Mouse (Mus musculus): ENCODE data around the gene Serinc5.
"Not testable (repeated sequence)": the region's sequence is repeated elsewhere in the genome, so short reads cannot be mapped to it uniquely, and the experiment has no call there.

Gene Serinc5

GRCm38 (mm10) chr13:92610311-92611221 is at the start of gene Serinc5:
Gene Serinc5, plus strand, starts transcription at chr13:92611091.
- peak; percentile 91 for DNase-seq (ENCODE audit: low read depth, low spot score)

- no peak for DNase-seq (ENCODE audit: low read depth, low spot score)
These were observed 34.8 kb upstream of the Serinc5 start, which contains the start of gene Spz1 for GRCm38 (mm10) chr13:92576072-92576471. Gene Spz1, minus strand, starts transcription at chr13:92576172.

DNA sequence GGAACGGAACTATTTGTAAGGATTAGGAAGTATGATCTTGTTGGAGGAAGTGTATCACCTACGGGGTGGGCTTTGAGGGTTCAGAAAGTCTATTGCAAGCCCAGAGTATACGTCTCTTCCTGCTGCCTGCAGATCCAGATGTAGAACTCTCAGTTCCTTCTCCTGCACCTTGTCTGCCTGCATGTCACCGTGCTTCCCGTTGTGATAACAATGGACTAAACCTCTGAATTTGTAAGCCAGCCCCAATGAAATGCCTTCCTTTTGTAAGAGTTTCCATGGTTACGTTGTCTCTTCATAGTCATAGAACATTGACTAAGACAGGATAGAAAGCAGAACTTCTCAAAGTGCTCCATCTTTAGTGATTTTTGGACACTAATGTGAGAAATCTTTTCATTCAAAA is 34.2 kb upstream of the Serinc5 start:
- no peak for DNase-seq (ENCODE audit: low read depth, low spot score)

- DNase-seq (ENCODE audit: low read depth, low spot score): no peak
These were observed 32.7 kb upstream of the Serinc5 start for GRCm38 (mm10) chr13:92578210-92578609.

DNA sequence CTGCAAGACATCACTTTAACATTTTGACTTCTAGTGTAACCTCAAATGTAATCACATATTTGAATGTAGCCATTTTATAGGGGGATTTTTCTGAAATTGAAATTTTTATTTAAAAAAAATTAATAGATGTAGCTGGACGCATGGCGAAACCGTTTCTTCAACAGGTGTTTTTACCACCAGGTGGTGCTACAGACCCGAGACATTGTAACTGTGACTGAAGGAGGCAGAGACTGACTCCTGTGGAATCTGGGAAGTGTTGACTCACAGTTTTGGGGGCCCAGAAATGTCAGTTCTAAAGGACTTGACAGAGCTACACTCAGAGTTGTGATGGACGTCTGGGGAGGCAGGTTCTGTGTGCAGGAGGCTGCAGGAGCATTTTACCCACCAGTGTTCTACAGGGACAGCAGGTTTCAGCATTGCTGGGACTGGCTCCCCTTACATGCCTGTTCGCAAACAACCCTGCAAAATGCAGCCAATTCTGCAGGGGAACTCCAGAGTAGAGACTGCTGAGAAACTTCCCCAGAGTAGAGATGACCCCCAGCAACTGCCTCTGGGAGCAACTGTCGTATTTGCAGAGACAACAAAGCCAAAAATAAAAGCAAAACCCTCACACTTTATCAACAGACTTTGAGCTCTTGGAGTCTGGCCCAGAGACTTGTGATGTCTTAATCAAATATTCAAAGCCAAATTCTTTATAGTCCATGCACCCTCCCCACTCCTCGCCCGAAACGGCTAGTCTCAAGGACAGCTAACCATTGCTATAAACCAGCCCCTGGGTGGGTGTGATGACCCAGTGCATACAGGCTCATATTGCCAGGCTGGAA is 30.5 kb upstream of the Serinc5 start:
- peak; percentile 48 for DNase-seq (ENCODE audit: low read depth, low spot score)

GRCm38 (mm10) chr13:92584094-92584717 is 26.7 kb upstream of the Serinc5 start:
- no peak for DNase-seq (ENCODE audit: low read depth, low spot score)

DNA sequence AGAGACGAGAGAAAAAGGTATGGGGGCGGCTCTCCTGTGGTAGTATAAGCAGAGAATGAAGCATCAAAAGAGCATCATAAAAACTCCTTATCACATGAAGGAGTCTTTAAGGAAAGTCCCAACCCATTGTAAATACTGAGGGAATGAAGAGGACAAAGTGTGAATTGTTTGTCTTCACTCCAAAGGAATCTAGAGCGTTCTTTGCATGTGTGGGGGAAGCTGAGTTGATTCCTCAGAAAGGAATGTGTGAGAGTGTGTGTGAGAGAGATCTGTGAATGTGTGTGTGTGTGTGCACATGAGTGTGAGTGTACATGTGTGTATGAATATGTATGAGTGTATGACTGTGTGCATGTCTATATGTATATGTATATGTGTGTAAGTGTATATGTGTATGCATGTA is 22.2 kb upstream of the Serinc5 start:
- no peak for DNase-seq (ENCODE audit: low read depth, low spot score)

DNA sequence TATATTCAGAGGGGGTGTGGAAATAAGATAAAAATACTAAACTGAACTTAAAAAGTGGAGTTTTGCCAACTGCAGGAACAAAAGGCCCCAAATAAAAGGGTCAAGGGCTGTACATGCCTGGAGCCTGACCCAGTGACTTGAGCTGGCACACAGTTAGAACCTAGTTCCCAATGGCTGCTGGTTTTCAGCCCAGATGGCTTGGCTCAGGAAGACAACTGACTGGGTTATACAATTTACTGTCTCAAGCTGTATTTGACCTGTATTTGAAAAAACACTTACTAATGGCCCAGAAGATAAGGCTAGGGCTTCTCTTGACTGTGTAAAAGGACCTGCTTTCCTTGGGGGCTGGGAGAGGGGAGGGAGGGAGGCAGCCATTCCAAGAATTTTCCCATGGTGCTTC is 21.6 kb upstream of the Serinc5 start:
- DNase-seq (ENCODE audit: low read depth, low spot score): no peak

- DNase-seq (ENCODE audit: low read depth, low spot score): no peak
These were observed 19.7 kb upstream of the Serinc5 start for GRCm38 (mm10) chr13:92591225-92591624.

DNA sequence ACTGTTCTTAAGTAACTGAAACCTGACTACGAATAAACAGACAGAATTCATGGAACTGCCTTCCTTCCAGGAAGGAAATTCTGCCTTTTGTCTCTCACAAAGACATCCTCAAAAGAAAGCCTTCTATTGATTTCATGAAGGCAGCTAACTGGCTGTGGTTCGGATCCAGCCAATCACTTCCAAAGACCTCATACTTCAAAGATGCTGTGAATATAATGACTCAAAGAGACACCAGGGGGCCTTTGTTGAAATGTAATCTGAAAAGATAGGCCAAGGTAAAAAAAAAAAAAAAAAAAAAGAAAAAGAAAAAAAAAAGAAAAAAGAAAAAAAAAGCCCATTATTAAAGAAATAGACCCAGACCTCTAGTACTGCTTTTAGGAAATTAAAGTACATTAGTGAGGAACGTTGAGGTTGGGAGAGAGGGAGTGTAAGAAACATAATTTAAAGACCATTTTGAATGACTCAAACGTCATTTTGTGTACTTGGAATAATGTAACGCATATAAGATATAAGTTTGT is 18.6 kb upstream of the Serinc5 start:
- no peak for DNase-seq (ENCODE audit: low read depth, low spot score)

- no peak for DNase-seq (ENCODE audit: low read depth, low spot score)
These were observed 17.9 kb upstream of the Serinc5 start for GRCm38 (mm10) chr13:92592786-92593635.

- no peak for DNase-seq (ENCODE audit: low read depth, low spot score)
These were observed 17.0 kb upstream of the Serinc5 start for GRCm38 (mm10) chr13:92593731-92594396.

DNA sequence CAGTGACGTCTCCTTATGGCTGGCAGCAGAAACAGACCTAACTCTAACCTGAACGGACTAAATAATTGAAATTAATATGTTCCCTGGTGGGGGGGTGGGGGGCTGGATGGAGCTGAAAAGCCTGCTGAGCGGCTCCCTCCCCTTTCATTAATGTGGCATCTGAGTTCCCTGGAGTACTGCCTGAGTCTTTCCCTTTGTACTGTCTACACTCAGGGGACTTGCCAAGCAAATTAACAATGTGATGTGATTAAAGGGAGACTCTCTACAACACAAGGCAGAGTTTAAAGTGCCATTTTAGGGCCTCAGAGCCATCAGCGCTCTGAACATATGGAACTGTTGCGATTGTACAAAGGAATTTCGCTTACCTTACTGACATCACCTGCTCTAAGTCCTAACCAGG is 16.4 kb upstream of the Serinc5 start:
- DNase-seq (ENCODE audit: low read depth, low spot score): no peak

GRCm38 (mm10) chr13:92594907-92595306 is 16.0 kb upstream of the Serinc5 start:
- no peak for DNase-seq (ENCODE audit: low read depth, low spot score)

- no peak for DNase-seq (ENCODE audit: low read depth, low spot score)
These were observed 15.5 kb upstream of the Serinc5 start for GRCm38 (mm10) chr13:92595424-92595823.

- not testable (repeated sequence) for DNase-seq (ENCODE audit: low read depth, low spot score)
These were observed 5.6 kb upstream of the Serinc5 start for GRCm38 (mm10) chr13:92605306-92605705.

DNA sequence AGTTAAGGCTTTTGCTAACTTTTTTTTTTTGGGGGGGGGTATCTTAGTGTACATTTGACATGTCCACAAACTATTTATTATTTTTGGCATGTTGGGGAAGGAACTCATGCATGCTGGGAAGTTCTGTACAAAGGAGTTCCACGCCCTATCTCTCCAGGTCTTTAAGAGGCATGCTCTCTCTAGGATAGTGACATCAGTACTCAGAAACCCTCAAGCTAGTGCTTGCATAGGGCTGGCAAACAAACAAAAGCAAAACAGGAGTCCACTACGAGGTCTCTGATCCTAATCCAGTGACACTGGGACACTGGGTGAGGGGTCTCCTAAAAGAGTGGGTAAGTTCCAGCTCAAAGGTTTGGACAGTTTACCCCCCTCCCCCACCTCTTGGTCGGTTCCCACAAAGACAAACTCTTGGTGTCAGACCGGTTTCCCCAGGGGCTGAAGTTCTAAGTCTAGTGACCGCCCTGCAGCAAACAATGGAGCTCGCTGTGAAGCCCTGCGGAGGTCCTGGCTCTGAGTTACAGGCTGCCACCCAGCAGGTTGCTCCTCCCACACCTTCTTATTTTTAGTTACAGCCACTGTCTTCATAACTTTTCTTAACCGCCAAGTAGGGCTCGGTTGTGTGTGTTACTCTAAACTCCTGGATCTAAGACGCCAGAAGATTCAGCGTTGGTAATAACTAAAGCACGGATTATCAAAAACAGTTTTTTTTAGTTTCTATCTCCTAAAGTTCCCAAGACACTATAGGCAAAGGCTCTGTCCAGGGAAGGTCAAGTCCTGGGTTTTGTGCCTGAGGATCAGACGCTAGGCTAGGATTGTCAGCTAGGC is 1.2 kb upstream of the Serinc5 start:
- DNase-seq (ENCODE audit: low read depth, low spot score): no peak

GRCm38 (mm10) chr13:92611254-92611784 is 428 bp downstream of the Serinc5 start:
- no peak for DNase-seq (ENCODE audit: low read depth, low spot score)

DNA sequence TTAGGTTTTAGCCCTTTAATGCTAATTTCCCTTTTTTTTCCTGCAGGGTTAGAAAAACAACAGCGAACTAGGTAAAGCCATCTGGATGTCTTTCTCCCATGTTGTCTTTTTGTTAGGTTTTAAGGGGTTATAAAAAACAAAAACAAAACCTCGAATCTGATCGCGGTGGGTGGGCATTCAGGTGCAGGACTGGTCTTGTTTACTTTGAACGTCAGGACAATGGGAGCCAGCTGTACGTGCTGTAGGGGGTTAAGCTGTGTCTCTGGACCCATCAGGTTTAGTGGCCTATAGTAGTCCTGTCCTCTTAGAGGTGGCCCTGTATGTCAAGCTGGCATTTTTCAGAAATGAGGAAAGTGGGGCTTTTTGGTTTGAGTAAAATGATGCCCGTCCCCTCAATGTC is 1.0 kb downstream of the Serinc5 start:
- DNase-seq (ENCODE audit: low read depth, low spot score): no peak

All from embryo, embryonic 11.5 days (tissue).